Mouse (Mus musculus) adrenal gland, postnatal 0 days (tissue): ENCODE data around the gene Zfyve26. TPM values are rescaled to one million over a fixed set of nuclear protein-coding genes. Genes with fewer than 3 reads are reported as not detected.

Source experiments
- polyA plus RNA-seq: library from polyadenylated mRNA; unstranded; fragments of >200 nt; fragmentation: Nextera tagmentation; extraction: Ambion mirVana; gene quantifications from 2 replicates; pipeline ENCODE4 v1.2.1, GENCODE M21; 2015

Zfyve26 gene
- polyA plus RNA-seq: 6.0 and 6.8 TPM in 2 replicates

DNA sequence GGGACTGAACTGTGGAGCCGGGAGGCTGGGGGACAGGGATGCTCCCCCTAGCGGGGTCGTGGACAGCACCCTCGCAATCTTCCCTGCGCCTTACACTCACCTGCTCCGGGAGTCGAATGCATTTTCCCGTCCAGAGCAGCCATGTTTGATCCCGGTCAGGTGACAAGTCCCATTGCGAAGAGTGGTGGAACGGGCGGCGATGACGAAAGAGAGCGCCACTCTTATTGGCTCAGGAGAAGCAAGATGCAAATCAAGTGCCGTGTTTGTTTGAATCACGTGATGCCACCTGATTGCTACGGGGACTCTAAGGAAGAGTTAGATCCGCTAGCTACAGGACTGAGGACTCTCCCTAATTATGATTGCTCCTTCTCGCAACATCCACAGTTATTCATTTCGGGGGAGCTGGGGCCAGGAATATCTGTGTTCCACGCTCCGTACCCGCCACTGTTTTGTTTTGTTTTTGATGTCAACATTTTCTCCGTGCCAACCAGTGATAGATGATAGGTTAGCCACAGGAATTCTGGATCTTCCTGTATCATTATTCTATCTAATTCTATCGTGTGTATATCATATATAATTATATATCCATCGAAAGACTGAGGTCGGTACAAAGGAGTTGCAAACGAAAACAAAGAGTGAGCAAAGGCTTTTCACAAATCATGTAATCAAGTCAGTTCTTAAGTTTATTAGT is at the start of gene Zfyve26:
Zfyve26 (minus strand) TSS at position 179 of the 691 bp plus-strand sequence.

DNA sequence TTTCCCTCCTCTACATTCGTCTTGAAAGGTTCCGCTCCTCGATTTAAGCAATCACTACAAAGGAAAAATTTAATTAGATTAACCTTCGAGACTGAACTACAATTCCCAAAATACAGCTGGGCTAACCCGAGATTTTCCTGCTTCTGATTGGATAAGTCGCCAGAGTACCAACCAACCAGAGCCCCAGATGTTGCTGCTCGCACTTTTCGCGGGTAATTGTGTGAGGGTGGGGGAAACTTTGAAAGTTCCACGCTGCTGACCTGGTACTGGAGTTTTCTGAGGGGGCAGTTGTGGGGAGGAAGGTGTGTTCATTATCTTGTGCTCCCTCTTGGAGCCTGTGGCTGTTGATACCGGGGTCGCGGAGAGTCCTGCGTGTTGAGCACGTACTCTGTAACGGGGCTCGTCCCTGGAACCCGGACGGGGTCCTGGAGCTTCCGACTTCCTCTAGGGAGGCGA is 1.0 kb upstream of the Zfyve26 start, which contains the start of gene Rad51b:
Rad51b (plus strand) TSS at position 162 of the 456 bp plus-strand sequence.

DNA sequence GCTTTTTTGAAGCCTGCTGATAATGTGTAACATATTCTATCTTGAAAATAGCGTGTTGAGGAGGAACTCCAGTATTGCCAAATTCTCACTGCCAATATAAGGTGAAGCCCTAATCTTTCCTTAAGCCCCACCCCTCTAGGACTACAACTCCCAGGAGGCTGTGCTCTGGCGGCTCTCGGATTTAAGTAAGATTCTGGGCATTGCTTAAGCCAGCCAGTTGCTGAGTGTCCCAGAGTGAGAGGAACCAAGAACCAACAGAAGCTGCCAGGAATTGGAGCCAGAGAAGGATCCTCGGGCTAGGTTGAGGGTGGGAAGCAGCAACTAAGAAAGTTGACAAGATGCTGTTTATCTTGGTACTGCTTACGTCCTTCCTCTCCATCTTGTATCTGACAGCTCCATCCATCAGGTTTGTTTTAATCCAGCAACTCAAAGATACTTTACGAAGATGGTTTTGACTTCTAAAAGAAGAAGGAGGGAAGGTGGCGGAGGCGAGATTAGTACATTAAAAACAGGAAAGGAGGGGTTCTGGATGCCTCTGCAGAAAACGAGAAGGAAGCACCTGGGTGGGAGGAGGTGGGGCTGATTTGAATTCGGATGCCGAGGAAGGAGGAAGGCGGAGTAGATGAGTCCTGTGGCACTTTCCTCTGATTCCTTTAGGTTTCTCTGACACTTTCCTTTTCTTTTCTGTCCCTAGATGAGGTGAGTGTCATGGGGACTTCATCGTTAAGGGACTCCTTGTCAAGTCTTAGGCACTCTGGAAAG is 87.2 kb downstream of the Zfyve26 start, which contains the start of gene Rdh12:
Rdh12 (plus strand) TSS at position 212 of the 762 bp plus-strand sequence.

DNA sequence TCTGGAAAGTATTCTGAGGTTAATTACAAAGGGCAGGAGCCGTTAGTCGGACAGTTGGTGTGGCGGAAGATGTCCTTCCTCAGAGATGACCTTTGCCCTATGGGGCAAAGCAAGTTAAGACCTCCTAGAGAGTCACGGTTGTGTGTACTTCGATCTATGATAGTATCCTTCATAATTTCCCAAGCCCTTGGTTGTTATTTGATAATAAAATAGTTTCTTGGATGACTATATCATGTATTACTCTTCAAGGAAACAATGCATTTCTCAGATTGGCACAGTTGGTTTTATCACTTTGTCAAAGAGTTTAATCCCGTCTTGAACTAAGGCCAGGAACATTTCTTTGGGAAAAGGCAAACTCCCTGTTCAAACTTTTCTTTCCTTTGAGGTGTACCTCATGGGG is 103.9 kb downstream of the Zfyve26 start, which contains the start of gene Rdh11:
Rdh11 (minus strand) TSS at position 101 of the 400 bp plus-strand sequence.

Other genes starting within 250 kb of the Zfyve26 start
- gene Pigh, start 206.7 kb downstream of the Zfyve26 start, polyA plus RNA-seq: 16.9 and 17.6 TPM in 2 replicates
- gene Arg2, start 165.5 kb downstream of the Zfyve26 start, polyA plus RNA-seq: 0.65 and 1.4 TPM in 2 replicates
- gene Vti1b, start 123.6 kb downstream of the Zfyve26 start, polyA plus RNA-seq: 114 and 152 TPM in 2 replicates
- gene Rdh11, start 104.0 kb downstream of the Zfyve26 start, polyA plus RNA-seq: 16.7 and 19.3 TPM in 2 replicates
- gene Rdh12, start 87.4 kb downstream of the Zfyve26 start, polyA plus RNA-seq: 0.95 and 1.6 TPM in 2 replicates
- gene Rad51b, start 978 bp upstream of the Zfyve26 start, polyA plus RNA-seq: 3.9 and 4.3 TPM in 2 replicates